Mouse (Mus musculus) T-helper 17 cell (primary cell): ENCODE results near the gene Gal3st2c.

Experiments
- in situ Hi-C, 2 experiments: fragments of 300-600 bp; cut with MboI, MseI; formaldehyde crosslinking; loops; 1 replicate in 1 of 2; 2 replicates in 1 of 2; pipeline ENCODE4 v1.15.1; 2025; ENCODE audit warnings: high pct_unique_total_duplicates in 2 of 2

The Gal3st2c gene

DNA sequence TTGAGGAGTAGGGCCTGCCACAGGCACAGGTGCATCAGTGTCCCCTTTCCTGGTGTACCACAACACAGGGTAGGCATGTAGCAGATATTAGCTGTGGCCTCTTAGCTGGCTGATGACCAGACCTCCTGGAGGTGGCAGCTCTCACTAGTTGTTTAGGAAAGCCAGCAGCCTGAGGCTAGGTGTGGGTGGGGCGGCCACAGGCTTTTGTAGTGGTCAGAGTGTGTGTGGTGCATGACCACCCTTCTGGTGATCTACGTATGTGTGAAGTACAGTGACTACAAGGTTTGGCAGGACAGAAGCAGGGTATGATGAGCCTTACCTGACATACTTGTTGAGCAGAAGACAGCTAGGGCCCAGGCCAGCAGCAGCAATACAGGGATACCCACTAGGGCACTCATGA is 50.1 kb downstream of the Gal3st2c start:
- in situ Hi-C loops, result loop anchor here (10.0 to 25.0 kb wide), 5 partner anchors 1103 to 1978 kb away; partner anchors contain the start of genes St8sia4 (in 2 of the 2), Ankmy1 (in 1 of the 2), Capn10 (in 1 of the 2) and Dusp28 (in 1 of the 2)

DNA sequence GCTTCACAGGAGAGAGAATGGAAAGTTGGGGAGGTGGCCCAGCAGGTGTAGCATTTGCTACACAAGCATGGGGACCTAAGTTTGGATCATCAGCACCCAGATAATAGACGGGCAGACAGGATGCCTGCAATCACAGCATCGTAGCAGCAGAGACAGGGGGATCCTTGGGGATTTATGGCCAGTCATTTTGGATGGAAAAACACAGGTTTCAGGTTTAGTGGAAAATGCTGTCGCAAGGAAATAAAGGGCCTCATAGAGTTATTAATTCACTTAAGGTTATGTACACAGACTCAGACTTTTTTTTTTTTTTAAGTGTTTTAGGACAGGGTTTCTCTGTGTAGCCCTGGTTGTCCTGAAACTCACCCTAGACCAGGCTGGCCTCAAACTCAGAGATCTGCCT is 55.2 kb downstream of the Gal3st2c start:
- in situ Hi-C loops, result loop anchor here (10.0 to 25.0 kb wide), 5 partner anchors 1108 to 1983 kb away; partner anchors contain the start of genes St8sia4 (in 2 of the 2), Ankmy1 (in 1 of the 2), Capn10 (in 1 of the 2) and Dusp28 (in 1 of the 2)

DNA sequence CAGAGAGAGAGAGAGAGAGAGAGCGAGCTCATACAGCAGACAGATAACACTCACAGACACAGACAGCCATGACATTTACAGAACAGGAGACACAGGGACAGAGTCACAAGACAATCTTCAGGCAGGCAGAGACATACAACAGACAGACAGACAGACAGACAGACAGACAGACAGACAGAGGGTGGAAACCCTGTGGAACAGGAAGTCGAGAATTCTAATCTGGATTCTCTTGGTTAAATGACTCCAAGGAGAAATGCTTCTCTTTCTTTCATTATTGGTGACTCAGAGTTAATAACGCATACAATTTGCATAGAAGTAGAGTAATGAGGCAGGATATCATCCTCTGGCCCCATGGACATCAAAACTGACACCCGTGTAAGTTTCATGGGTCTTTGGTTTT is 56.2 kb downstream of the Gal3st2c start:
- in situ Hi-C loops, result loop anchor here (10.0 to 25.0 kb wide), 5 partner anchors 1109 to 1984 kb away; partner anchors contain the start of genes St8sia4 (in 2 of the 2), Ankmy1 (in 1 of the 2), Capn10 (in 1 of the 2) and Dusp28 (in 1 of the 2)

DNA sequence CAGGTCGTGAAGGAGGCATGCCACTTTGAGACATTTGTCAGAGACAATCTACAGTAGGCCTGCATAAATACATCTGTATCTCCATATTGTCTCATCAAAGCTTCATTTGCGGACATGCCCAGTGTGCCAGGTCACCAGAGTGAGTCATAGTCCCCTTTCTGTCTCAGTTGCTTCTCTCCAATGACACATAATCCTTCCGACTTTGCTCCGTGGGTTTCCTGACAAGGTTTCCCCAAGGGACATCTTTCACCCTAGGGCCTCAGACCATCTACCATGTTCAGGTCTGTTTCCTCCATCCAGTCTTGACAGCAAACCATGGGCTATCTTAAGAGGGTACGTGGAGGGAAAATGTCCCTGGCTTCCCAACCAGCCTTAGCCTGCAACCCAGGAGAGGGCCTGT is 60.8 kb downstream of the Gal3st2c start:
- in situ Hi-C loops, result loop anchor here in 1 of 2 experiments (25.0 kb wide), 1 partner anchor 514 kb away; no protein-coding TSS in a partner anchor

DNA sequence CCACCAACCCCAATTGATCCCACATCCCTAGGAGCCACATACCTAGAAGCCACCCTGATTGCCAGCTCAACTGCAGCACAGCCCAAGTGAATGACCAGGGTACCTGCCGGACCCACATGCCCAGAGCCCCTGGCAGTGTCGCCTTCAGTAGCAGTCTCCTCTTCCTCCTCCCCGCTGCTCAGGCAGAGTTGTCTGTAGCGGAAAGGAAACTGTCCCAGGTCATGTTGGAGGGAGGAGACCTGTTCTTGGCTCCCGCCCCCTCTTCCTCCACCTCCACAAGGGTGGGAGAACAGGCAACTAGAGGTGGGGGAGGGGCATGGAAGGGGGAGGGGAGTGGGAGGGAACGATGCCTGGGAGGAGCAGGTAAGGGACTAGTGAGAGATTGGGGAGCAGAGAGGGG is 62.1 kb downstream of the Gal3st2c start, which contains the start of gene Pdcd1:
Gene Pdcd1, minus strand, starts transcription at position 181 of the 400 bp plus-strand sequence.
- in situ Hi-C loops, result loop anchor here in 1 of 2 experiments (25.0 kb wide), 1 partner anchor 515 kb away; no protein-coding TSS in a partner anchor

DNA sequence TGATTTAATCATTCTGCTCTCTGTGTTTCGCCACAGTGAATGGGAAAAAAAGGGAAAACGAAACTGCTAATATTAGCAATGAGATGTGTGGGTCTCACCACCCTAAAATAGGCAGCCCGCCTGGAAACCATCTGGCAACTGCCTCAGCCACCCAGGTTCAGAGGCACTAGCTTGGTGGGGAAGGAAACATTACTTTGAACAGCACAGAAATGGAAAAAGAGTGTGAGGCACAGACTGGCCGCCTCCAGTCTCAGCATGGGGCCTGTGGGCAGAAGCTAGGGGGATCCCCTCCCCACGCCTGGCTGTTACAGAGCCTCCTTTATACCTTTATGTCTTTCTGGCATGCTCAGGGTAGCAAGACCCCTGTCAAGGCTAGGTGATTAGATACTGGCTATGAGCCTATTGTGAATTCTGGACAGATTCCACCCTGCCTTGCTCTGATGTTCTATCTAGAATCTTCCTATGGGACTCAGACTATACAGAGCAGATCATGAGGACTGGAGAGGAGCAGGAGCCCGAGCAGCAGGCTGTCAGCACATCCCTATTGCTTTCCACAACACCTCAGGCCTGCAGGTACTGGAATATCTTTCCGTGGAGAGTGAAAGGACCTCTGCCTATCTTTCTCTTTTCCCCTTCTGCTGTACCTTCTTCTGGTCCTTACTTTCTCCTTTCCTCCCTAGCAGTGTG is 63.4 kb downstream of the Gal3st2c start:
- in situ Hi-C loops, result loop anchor here in 1 of 2 experiments (25.0 kb wide), 1 partner anchor 516 kb away; no protein-coding TSS in a partner anchor

DNA sequence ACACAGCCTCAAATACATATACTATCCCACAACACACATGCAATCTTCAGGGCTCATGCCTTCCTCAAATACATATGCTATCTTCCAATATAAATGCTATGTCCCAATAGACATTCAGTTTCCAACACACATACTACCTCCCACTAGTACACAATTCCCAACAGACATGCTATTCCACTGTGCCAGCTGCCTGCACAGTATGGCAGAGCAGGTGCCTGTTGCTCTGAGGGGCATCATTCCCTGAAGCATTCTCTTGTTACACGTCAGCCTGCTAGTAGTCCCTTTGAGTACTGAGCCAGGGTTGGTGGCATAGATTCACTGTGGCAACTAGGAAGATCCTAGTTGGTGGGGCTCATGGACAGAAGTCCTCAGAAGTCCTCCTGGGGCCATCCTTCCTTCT is 64.2 kb downstream of the Gal3st2c start:
- in situ Hi-C loops, result loop anchor here in 1 of 2 experiments (25.0 kb wide), 1 partner anchor 517 kb away; no protein-coding TSS in a partner anchor

DNA sequence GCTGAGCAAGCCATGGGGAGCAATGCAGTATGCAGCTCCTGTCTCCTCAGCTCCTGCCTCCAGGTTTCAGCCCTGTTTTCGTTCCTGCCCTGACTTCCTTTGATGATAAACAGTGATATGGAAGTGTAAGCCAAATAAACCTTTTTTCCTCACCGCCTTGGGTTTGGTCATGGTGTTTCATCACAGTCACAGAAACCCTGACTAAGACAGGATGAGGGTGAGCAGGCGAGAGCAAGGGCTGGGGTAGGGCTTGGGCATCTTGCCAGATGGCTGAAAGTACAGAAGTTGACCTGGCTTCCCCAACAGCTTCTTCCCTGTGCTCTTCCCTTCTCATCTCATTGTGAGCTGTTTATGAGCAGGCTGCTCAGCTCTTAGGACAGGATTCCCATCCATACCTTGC is 65.7 kb downstream of the Gal3st2c start:
- in situ Hi-C loops, result loop anchor here (5.0 to 25.0 kb wide), 2 partner anchors 519 to 754 kb away; no protein-coding TSS in a partner anchor

DNA sequence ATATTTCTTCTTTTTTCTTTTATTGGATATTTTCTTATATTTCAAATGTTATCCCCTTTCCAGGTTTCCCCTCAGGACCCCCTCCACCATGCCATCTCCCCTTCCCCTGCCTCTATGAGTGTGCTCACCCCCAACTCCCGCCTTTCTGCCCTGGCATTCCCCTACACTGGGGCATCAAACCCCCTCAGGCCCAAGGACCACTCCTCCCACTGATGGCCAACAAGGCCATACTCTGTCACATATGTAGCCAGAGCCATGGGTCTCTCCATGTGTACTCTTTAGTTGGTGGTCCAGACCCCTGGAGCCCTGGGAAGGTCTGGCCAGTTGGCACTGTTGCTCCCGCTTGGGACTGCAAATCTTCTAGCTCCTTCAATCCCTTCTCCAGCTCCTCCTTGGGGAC is 67.1 kb downstream of the Gal3st2c start:
- in situ Hi-C loops, result loop anchor here (5.0 to 25.0 kb wide), 2 partner anchors 520 to 755 kb away; no protein-coding TSS in a partner anchor

DNA sequence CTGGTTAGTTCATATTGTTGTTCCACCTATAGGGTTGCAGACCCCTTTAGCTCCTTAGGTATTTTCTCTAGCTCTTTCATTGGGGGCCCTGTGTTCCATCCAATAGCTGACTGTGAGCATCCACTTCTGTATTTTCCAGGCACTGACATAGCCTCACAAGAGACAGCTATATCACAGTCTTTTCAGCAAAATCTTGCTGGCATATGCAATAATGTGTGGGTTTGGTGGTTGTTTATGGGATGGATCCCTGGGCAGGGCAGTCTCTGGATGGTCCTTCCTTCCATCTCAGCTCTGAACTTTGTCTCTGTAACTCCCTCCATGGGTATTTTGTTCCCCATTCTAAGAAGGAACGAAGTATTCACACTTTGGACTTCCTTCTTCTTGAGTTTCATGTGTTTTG is 68.0 kb downstream of the Gal3st2c start:
- in situ Hi-C loops, result loop anchor here (5.0 to 25.0 kb wide), 2 partner anchors 521 to 756 kb away; no protein-coding TSS in a partner anchor
